Mouse (Mus musculus): ENCODE data around the gene Mblac1. TPM values are rescaled to one million over a fixed set of nuclear protein-coding genes. Genes with fewer than 3 reads are reported as not detected.
A peak's percentile ranks its signal among the peaks of the same experiment; 100 is the strongest.

The Mblac1 gene
- polyA plus RNA-seq (2016; fragmentation: Nextera tagmentation; extraction: Ambion mirVana): 9.7 and 12.2 TPM in 2 replicates

GRCm38 (mm10) chr5:138193771-138194727, at the start of gene Mblac1:
TSS of gene Mblac1 (plus strand) at chr5:138194314.
- H3K36me3 ChIP-seq: peaks cover 45% of the 10 kb centered on the region
- peak; percentile 54 for ATAC-seq (ENCODE audit: insufficient number of reproducible peaks, insufficient read depth, low FRiP score, low TSS enrichment, low read depth)
- no peaks in the 10 kb centered on the region for H3K27me3 ChIP-seq
- peak within 1 kb of the TSS; percentile 90 for H3K4me2 ChIP-seq
- H3K9ac ChIP-seq (replicated peaks): peak within 1 kb of the TSS; percentile 88
- peak within 1 kb of the TSS; percentile 72 for H3K4me3 ChIP-seq (replicated peaks)
- H3K4me1 ChIP-seq (replicated peaks): peaks cover 4% of the 10 kb centered on the region; the same call in 1 of the 2 replicates
- no peaks in the 10 kb centered on the region for H3K9me3 ChIP-seq
- 9% methylated on average over 54 of the region's 54 CpGs for WGBS
- peak within 1 kb of the TSS; percentile 78 for H3K27ac ChIP-seq

- Histone ChIP-seq H3K4me1 (replicated peaks) (peaks cover 7% of the 10 kb centered on the region; the same call in 1 of the 2 replicates), H3K36me3 (peaks cover 37% of the 10 kb centered on the region), H3K9me3 (no peaks in the 10 kb centered on the region), H3K9ac (replicated peaks) (peak overlapping the region; percentile 91), H3K4me3 (replicated peaks) (peak overlapping the region; percentile 76), H3K4me2 (peak overlapping the region; percentile 66), H3K27ac (no peak overlapping the region), H3K27me3 (no peaks in the 10 kb centered on the region)
- ATAC-seq (ENCODE audit: insufficient number of reproducible peaks, insufficient read depth, low FRiP score, low TSS enrichment, low read depth): no peak
- 87% methylated on average over 3 of the region's 3 CpGs for WGBS
These were observed 39.7 kb upstream of the Mblac1 start for GRCm38 (mm10) chr5:138154390-138154789.

- Histone ChIP-seq H3K36me3 (peaks cover 32% of the 10 kb centered on the region), H3K9ac (replicated peaks) (peak within 1 kb of the TSS; percentile 91), H3K4me3 (replicated peaks) (peak within 1 kb of the TSS; percentile 76), H3K4me2 (peak within 1 kb of the TSS; percentile 66), H3K27me3 (no peaks in the 10 kb centered on the region), H3K9me3 (no peaks in the 10 kb centered on the region), H3K4me1 (replicated peaks) (peaks cover 10% of the 10 kb centered on the region; the same call in 1 of the 2 replicates), H3K27ac (peak within 1 kb of the TSS; percentile 95)
- whole genome bisulfite sequencing: under 1% methylated on average over 31 of the region's 31 CpGs
- ATAC-seq (ENCODE audit: insufficient number of reproducible peaks, insufficient read depth, low FRiP score, low TSS enrichment, low read depth): peak; percentile 95
These were observed 38.6 kb upstream of the Mblac1 start, which contains the start of gene Zfp113 for GRCm38 (mm10) chr5:138155443-138155976. TSS of gene Zfp113 (minus strand) at chr5:138155744.

- Histone ChIP-seq H3K27me3 (no peaks in the 10 kb centered on the region), H3K4me2 (peak overlapping the region; percentile 74), H3K27ac (0 out of 2 replicates have a peak overlapping the region, but pooled peaks have one; percentile 72), H3K4me3 (replicated peaks) (peak overlapping the region; percentile 70; the same call in 1 of the 2 replicates), H3K36me3 (peaks cover 31% of the 10 kb centered on the region), H3K9me3 (no peaks in the 10 kb centered on the region), H3K4me1 (replicated peaks) (peaks cover 12% of the 10 kb centered on the region), H3K9ac (replicated peaks) (peak overlapping the region; percentile 76; the same call in 1 of the 2 replicates)
- 66% methylated on average over 7 of the region's 7 CpGs for WGBS
- no peak for ATAC-seq (ENCODE audit: insufficient number of reproducible peaks, insufficient read depth, low FRiP score, low TSS enrichment, low read depth)
These were observed 33.8 kb upstream of the Mblac1 start for GRCm38 (mm10) chr5:138160224-138160762.

- no peaks in the 10 kb centered on the region for H3K27me3 ChIP-seq
- H3K4me3 ChIP-seq (replicated peaks): peak within 1 kb of the TSS; percentile 70
- ATAC-seq (ENCODE audit: insufficient number of reproducible peaks, insufficient read depth, low FRiP score, low TSS enrichment, low read depth): peak; percentile 94
- H3K36me3 ChIP-seq: peaks cover 38% of the 10 kb centered on the region
- peak within 1 kb of the TSS; percentile 74 for H3K4me2 ChIP-seq
- under 1% methylated on average over 41 of the region's 42 CpGs for WGBS
- peak within 1 kb of the TSS; percentile 72 for H3K27ac ChIP-seq
- no peaks in the 10 kb centered on the region for H3K9me3 ChIP-seq
- H3K4me1 ChIP-seq (replicated peaks): peaks cover 12% of the 10 kb centered on the region
- peak within 1 kb of the TSS; percentile 76 for H3K9ac ChIP-seq (replicated peaks)
These were observed 33.1 kb upstream of the Mblac1 start, which contains the start of gene Cops6 for GRCm38 (mm10) chr5:138160842-138161665. TSS of gene Cops6 (plus strand) at chr5:138161071.

GRCm38 (mm10) chr5:138163046-138163445, 31.1 kb upstream of the Mblac1 start:
- ATAC-seq (ENCODE audit: insufficient number of reproducible peaks, insufficient read depth, low FRiP score, low TSS enrichment, low read depth): no peak
- peaks cover 12% of the 10 kb centered on the region for H3K4me1 ChIP-seq (replicated peaks)
- H3K9me3 ChIP-seq: no peaks in the 10 kb centered on the region
- H3K27me3 ChIP-seq: no peaks in the 10 kb centered on the region
- H3K4me3 ChIP-seq (replicated peaks): peak overlapping the region; percentile 13; the same call in 1 of the 2 replicates
- 64% methylated on average over 6 of the region's 6 CpGs for WGBS
- peaks cover 58% of the 10 kb centered on the region for H3K36me3 ChIP-seq
- H3K27ac ChIP-seq: no peak overlapping the region
- no peak overlapping the region for H3K4me2 ChIP-seq
- no peak overlapping the region for H3K9ac ChIP-seq (replicated peaks)

- H3K9ac ChIP-seq (replicated peaks): no peak overlapping the region
- no peak overlapping the region for H3K4me2 ChIP-seq
- H3K27ac ChIP-seq: no peak overlapping the region
- H3K4me3 ChIP-seq (replicated peaks): no peak overlapping the region
- H3K27me3 ChIP-seq: no peaks in the 10 kb centered on the region
- 66% methylated on average over 10 of the region's 10 CpGs for WGBS
- H3K36me3 ChIP-seq: peaks cover 64% of the 10 kb centered on the region
- no peaks in the 10 kb centered on the region for H3K9me3 ChIP-seq
- no peak for ATAC-seq (ENCODE audit: insufficient number of reproducible peaks, insufficient read depth, low FRiP score, low TSS enrichment, low read depth)
- peaks cover 12% of the 10 kb centered on the region for H3K4me1 ChIP-seq (replicated peaks)
These were observed 30.5 kb upstream of the Mblac1 start for GRCm38 (mm10) chr5:138163610-138164009.

- no peak for ATAC-seq (ENCODE audit: insufficient number of reproducible peaks, insufficient read depth, low FRiP score, low TSS enrichment, low read depth)
- Histone ChIP-seq H3K4me3 (replicated peaks) (no peak overlapping the region; the same call in 1 of the 2 replicates), H3K27me3 (no peaks in the 10 kb centered on the region), H3K9me3 (no peaks in the 10 kb centered on the region), H3K27ac (no peak overlapping the region), H3K9ac (replicated peaks) (0 out of 2 replicates have a peak overlapping the region, but pooled peaks have one; percentile 9), H3K4me2 (no peak overlapping the region), H3K36me3 (peaks cover 80% of the 10 kb centered on the region), H3K4me1 (replicated peaks) (peaks cover 17% of the 10 kb centered on the region)
- WGBS: 83% methylated on average over 8 of the region's 8 CpGs
These were observed 28.5 kb upstream of the Mblac1 start for GRCm38 (mm10) chr5:138165594-138165993.

GRCm38 (mm10) chr5:138170936-138171561, 23.1 kb upstream of the Mblac1 start:
- H3K4me2 ChIP-seq: peak overlapping the region; percentile 81
- H3K36me3 ChIP-seq: peaks cover 67% of the 10 kb centered on the region
- H3K4me3 ChIP-seq (replicated peaks): peak overlapping the region; percentile 74
- peak overlapping the region; percentile 80 for H3K9ac ChIP-seq (replicated peaks)
- no peaks in the 10 kb centered on the region for H3K9me3 ChIP-seq
- no peaks in the 10 kb centered on the region for H3K27me3 ChIP-seq
- peak; percentile 84 for ATAC-seq (ENCODE audit: insufficient number of reproducible peaks, insufficient read depth, low FRiP score, low TSS enrichment, low read depth)
- H3K4me1 ChIP-seq (replicated peaks): peaks cover 17% of the 10 kb centered on the region
- WGBS: under 1% methylated on average over 47 of the region's 47 CpGs
- peak overlapping the region; percentile 95 for H3K27ac ChIP-seq

Measured in limb, embryonic 12.5 days (tissue).